Mouse (Mus musculus) adrenal gland, postnatal 4 days (tissue): Measurements from ENCODE around the gene Plxdc2. TPM values are rescaled to one million over a fixed set of nuclear protein-coding genes. Genes with fewer than 3 reads are reported as not detected.

Source experiments
- DNase-seq, 2 experiments: peaks; one replicate each; pipeline ENCODE4 v3.0.0; 2021 to 2022; ENCODE audit warnings: low spot score in 2 of 2, mixed read lengths in 2 of 2
- total RNA-seq, 2 experiments: library from RNA; stranded (reverse); gene quantifications; 2 replicates each; pipeline ENCODE4 v1.2.3; 2021

Plxdc2 gene
- total RNA-seq, 2 experiments from 2014 or later: 22.3 to 25.8 TPM

DNA sequence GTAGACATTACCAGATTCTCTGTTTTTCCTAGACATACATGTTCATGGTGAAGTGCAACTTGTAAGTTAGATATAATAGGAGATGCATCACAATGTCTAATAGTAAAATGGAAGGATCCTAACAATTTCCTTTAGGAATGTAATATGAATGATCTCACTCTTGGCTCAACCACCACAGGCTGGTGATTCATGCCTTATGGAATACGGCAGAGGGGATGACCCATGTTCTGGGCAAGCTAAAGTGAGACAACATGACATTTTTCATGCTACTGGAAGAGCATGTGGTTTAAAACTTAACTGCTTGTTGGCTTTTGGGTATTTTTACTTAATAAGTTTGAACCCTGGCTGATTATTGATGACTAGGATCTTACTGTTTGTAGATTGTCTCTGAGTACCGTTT is 50.4 kb downstream of the Plxdc2 start:
- DNase-seq: no peak

DNA sequence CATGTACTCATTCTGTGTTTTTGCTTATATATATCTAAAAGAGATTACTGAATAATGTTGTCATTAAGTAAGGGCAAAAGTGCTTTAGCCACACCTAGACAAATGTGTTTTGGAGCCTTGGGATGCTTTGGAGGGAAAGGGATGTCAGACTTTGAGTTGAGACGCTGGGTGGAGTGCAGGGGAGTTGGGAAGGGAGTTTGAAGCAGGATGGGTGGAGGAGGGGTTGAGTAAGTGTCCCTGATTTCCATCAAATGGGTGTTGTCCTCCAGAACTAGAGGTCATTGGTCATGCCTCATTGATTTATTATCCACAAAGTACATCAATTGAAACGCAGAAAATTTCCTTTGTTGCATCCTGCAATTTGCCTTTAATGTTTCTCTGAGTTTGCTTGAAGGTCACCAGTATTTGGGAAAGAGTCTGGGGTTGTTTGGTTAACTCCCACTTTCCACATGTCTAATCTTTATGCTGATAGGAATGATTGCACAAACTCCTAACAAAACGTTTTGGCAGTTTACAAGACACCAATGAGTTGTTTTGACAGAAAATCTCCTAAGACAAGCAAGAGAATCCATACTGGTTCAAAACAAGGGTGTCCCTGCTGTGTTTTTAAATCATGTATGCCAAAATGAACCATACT is 58.4 kb downstream of the Plxdc2 start:
- DNase-seq: no peak

DNA sequence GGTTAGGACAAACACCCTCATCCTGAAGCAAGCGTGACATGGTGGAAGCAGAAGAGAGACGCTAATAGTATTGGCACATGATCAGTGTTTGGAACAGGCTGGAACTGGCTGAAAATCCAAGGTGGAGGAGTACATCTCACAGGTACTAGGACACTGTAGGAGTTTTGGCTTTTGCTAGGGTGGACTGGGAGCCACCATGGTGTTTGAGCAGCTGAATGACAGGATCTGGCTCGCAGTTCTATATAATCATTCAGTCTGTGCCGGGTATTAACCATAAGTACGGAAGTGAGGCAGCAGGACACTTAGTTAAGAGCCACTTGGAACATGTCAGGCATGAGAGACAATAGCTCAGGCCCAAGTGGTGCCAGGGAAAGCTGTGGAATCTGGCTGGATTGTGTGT is 82.9 kb downstream of the Plxdc2 start:
- DNase-seq: no peak

DNA sequence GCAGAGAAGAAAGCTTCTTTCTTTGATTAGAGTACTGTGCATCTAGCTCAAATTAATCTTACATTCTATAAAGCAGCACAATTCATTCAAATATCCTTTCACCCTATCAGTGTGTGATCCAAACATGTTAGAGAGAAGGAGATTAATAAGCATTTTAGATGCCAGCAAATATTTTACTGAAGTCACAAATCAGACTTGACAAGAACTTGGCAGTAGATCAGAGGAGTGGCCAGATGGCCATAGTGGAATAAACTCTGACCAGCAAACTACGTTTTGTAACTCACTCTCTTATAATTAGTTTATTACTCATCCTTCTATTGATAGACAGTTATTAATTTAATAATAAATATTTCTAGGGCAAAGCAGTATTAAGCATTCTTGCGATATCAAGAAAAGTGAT is 86.5 kb downstream of the Plxdc2 start:
- no peak for DNase-seq

DNA sequence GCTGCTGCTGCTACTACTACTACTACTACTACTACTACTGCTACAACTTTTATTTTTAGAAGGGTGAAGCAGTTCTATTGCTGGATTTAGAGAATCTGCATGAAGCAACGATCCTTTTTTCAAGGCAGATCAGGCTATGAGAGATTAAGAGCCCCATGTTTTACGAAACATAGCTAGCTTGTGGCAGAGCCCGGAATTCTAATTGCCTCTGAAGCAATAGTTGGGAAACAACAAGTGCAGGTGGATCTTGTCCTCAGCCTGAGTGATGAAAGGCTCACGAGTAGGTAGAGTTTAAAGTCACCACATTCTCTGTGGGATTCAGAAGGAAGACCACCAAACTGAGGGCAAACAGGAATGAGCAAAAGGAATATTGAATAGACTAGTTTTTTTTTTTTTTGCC is 91.8 kb downstream of the Plxdc2 start:
- DNase-seq: no peak

DNA sequence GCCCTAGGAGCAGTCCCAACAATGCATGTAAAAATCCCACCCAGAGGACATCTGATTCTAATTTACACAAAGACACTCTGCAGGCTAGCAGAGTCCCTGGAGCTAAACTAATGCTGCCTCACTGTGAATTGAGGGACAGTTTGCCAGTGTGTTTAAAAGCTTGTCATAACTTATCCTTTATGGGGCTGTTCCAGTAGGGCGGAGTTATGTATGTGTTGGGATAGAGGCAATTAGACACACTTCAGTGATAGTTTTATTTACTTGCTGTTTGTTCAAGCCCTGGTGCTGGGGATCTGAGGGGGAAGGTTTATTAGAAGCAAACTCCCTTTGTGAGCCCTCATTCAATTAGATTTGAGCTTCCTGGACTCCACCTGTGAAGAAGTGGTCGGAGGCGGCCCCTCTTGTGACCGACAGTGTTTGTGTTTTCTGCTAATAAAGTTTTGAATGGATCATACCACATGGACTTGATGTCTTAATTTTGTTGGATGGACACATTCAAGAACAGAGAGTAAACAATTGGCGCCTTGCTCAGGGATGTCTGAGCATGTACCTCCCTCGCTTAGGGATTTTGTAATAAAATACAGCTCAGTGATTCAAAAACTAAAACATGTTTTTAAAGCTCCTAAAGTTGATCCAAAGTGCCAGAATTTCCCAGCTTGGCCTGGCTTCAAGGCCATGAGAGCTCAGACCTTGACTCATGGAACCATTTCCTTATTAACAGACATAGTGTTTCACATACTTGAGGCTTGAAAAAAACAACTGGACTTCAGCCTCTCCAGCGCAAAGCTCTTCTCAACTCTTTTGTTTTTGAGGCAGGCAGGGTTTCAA is 94.9 kb downstream of the Plxdc2 start:
- peak in 1 of 2 experiments; percentile 6 for DNase-seq

DNA sequence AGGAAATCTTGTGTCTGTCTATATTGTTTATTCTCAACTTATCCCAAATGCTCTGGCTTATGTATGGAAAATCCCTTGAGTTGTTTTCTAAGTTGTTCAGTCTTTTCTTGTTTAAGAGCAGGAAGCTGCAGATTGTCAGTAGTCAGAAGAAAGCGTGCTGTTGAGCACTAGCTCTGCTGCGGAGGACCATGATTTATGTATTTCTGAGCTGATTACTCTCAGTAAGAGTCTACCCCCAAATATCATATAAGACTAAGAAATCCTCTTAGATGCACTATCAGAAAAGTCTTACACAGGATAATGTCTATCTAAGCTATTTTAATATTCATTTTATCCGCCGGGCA is 95.5 kb downstream of the Plxdc2 start:
- DNase-seq: no peak

DNA sequence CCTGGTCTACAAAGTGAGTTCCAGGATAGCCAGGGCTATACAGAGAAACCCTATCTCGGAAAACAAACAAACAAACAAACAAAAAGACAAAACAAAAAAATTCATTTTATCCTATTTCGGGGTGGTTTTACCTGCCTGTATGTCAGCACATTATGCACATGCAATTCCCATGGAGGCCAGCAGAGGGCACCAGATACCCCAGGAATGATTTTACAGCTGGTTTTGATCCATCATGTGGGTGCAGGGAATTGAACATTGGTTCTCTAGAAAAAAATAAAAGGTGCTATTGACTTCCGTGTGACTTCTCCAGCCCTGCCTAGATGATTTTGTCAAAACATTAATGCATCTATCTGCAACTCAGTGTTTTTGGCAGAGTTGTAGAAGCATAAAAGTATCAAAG is 96.0 kb downstream of the Plxdc2 start:
- DNase-seq: no peak

DNA sequence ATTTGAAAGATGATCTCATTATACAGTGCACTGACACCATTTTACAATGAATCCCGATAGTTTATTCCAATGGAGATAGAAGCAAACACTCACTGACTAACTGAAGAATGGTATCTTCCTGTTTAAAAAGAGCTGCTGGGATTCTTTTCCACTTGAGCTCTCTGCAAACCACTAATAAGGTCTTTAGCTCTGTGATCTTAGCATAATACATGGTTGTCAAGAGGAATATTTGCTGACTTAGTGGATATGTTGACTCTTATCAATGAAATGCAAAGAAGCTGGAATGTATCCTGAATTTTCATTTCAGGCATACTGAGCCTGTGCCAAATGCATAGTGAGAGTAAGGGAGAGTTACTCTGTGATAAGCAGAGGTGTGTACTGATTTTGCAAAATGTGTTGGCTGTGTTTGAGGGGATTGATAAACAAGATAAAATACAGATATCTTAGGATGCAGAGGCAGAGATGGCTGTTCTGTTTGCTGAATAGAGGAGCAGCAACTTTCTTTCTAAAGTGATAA is 100.2 kb downstream of the Plxdc2 start:
- no peak for DNase-seq

DNA sequence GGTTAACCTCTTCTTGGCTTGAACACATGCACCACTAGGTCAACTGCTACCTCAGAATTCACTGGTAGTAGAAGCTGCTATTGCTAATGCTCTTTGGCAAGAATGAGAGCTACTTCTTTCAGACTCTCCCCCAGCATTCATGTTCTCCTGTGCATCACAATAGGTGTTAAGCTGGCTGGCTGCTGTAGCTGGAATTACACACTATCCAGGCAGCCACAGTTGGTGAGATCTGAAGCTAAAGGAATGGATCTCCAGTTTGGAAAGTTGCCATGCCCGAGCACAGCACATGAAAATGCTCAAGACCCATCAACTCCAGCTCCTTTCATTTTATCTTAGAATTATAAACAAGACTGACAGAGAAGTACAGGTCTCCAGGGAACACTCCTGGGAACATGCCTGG is 103.4 kb downstream of the Plxdc2 start:
- no peak for DNase-seq

DNA sequence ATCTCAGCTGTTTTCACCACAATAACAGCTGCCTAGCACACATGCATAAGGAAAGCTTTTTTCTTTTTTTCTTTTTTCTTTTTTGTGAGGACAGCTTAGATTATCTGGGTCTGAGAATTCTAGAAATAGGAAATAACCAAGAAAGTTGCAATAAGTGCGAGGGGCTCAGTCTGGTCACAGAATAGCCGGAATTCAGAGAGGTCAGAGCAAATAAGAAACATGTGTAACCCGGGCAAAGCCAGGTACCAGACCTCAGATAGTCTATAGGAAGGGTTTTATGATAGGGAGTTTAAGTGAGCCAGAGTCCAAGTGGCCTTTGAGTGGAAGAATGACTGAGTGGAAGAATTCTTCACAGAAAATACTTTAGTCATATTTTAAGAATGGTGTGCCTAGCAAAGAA is 114.0 kb downstream of the Plxdc2 start:
- no peak for DNase-seq

DNA sequence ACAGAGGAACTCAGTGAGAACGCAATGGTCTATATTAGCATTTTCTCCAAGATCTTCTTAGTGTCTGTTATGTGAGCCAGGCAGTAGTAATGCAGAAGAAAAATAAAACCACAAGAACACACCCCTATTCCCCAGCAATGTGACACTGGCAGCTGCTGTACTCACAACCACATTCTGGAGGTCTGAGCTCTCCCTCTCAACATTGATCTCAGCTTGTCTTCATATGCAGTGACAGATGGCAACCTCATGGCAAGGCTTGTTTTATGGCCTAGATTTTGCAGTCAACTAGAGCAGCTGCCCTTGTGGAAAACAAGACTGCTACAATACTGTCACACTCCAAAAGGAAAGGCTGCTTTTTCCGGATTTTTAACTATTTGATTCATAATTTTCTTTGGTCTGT is 127.8 kb downstream of the Plxdc2 start:
- no peak for DNase-seq

DNA sequence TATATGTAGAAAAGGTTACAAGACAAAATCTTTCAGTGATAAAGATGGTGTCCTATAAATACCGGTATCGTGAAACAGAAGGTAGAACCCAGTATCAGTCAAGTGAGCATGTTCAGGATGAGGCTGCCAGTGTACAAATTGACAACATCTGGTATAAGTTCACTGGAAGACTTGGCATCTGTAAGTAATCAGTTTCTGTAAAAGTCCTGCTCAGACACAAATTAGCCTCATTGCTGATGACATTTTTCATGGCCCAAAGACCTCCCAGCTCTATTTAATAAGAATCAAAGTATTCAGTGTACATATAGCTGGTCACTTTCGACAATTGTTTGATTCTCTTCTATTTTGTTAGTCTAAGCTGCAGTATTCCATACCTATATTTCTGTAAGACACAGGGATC is 129.9 kb downstream of the Plxdc2 start:
- DNase-seq: no peak

DNA sequence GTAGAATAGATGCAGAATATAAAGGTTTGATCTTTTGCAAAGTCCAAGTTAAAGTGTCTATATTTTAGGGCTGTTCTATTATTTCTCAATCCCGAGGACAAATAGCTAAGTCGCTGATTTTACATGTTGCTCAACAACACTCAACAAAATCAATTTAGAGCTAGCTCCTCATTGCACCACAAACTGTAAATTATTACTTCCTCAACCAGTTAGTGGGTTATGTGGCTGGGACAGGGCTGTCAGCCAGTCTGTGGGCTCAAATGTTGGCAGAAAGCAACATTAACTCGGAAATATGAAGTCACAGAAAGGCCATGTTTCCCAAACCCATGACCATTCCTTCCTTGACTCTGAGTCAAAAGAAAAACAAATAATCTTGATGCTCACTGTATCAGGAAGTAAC is 135.1 kb downstream of the Plxdc2 start:
- DNase-seq: no peak

DNA sequence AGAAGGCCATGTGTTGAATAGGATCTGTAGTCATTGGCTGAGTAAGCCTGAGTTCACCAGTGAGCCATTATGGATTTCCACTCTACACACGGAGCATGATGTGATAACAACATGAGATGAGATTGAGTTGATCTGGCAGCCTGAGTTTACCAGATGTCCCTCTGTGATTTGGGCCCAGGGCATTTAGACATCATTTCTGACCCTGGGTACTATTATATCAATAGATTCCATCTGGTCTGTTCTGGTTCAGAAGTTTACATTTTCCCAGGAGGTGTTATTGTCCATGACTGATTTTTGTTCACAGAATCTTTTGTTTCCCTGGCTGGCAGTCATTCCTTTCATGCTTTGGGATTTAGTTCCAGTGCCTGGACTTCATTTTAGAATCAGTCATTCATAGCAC is 146.7 kb downstream of the Plxdc2 start:
- no peak for DNase-seq

DNA sequence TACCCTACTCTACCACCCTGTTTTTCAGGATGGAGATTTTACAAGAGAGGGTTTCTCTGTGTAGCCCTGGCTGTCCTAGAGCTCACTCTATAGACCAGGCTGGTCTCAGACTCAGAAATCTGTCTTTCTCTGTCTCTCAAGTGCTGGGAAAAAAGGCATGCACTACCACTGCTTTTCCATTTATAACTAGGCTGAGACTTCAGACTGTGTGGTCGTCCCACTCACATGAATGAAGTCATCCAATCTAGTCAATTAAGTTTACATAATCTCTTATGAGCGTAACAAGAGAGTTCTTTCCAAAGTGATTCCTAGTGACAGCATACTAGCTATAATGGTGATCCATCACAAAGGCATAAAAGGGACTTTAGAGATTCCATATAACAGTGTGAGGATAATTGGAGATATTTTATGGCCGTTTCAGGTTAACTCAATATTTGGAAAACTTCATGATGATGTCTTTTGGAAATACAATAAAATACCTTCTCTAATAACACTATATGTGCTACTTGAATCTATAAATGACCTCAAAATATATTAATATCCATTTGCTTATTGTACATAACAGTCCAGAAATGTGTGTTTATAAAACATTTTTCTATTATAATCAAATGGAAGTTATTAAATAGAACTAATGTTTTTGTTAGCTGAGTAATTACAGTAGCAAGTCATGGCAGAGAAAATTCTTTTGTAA is 151.6 kb downstream of the Plxdc2 start:
- DNase-seq: no peak

DNA sequence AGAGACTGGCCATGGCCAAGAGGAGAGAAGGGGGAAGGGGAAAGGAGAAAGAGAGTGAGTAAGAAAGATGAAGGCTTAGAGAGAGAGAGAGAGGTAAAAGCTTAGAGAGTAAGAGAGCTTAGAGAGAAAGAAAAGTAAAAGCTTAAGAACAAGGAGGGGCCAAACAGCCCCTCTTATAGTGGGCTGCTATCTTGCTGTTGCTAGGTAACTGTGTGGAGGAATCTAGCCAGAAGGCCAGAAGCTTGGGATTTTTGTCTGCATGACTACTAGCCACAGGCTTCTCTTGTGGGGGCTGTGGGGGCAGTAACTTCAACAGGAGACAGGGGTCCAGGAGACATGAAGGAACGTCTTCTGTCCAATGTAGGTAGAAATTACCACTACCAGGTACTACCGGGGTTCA is 162.0 kb downstream of the Plxdc2 start:
- no peak for DNase-seq

DNA sequence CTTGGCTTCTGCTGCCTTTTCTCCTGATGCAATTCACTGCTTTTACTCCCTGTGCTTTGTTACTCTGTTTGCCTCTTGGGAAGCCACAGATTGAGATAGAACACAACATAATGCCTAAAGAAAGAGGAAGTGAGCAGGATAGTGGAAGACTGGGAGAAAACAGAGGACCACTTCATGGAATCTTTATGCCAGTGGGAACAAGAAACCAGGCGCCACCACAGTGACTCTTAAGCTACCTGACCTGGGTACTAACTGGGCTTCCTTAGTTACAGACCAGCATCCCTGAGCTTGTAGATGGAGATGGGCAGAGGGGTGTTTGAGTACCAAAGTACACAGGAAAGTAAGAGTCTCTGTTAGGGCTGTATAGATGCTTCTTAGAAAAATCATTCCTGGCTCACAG is 167.3 kb downstream of the Plxdc2 start:
- DNase-seq: no peak

DNA sequence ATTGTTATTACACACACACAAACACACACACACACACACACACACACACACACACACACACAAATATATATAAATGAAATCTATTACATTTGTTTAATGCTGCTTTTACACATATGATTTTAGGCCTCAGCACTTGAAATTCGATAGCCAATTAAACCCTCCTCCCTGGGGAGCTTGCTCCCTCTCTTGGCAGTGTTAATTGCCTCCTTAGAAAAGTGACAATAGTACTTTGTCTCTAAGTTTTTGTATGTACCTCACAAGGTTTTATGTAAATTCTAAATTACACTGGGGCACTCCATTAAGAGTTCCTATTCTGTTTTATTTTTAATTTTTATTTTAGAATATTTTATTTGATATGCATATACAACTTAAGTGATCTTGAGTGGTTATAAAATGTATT is 176.1 kb downstream of the Plxdc2 start:
- no peak for DNase-seq

DNA sequence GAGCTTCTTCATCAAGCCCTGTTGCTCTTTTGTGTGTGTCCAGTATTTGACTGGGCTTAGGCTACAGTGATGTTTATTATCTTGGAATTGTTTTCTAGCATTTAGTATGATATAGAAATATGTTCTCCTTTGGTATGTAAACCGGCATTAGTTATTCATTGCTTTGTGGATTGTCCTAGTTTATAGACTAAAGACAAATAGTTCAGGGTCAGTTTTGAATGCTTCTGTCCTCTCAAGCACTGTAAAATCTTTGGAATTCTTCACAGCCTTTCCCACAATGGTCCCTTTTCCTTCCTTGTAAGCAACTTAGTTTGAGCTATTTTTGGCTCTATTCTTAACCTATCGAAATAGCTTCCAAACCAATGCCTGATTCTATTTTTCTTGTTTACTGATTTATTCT is 178.5 kb downstream of the Plxdc2 start:
- no peak for DNase-seq

DNA sequence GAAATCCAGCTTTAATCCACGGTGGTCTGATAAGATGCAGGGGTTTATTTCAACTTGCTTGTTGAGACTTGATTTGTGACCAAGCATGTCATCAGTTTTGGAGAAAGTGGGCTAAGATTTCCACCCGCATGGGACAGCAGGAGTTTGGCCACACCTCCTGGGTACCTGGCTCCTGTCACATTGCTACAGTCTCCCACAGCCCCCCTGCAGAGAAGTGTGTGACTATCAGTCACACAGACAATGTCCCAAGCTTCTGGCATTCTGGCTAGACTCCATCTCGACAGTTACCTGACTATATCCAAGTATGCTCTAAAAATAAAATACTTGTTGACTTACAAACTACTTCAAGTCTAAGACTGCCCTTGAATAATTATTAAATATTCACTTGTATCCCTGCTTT is 185.1 kb downstream of the Plxdc2 start:
- no peak for DNase-seq

DNA sequence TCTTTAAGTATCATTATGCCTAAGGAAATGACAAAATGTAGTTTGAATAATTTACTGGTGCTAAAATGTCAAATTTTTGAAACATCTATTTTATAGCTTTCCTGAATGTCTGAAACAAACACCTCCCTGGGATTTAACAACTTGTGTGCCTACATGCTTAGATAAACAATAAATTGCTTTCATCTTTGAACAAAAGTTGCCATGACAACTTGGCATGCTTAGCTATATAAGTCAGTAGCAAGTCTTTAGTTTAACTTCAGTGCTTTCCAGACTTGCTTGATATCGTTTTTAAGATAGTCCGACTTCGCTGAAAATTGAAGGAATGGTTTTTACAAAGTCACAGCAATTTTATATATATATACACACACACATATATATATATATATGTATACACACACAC is 189.1 kb downstream of the Plxdc2 start:
- DNase-seq: no peak
